Mouse (Mus musculus): ENCODE data around the gene Tcp11l1.

Gene Tcp11l1

GRCm38 (mm10) chr2:104712486-104712809, 479 bp upstream of the Tcp11l1 start:
- CTCF ChIA-PET, result no interaction called here

GRCm38 (mm10) chr2:104710670-104711370, 1.1 kb downstream of the Tcp11l1 start:
- CTCF ChIA-PET, result no interaction called here

- CTCF ChIA-PET, result no interaction called here
These were observed 2.1 kb downstream of the Tcp11l1 start for GRCm38 (mm10) chr2:104709786-104710337.

GRCm38 (mm10) chr2:104704355-104704754, 7.6 kb downstream of the Tcp11l1 start:
- CTCF ChIA-PET, result interaction anchor here (0.6 kb wide), 1 partner anchor 48 kb away, joined by 3 read pairs; no protein-coding TSS in a partner anchor

GRCm38 (mm10) chr2:104703158-104703557, 8.8 kb downstream of the Tcp11l1 start:
- CTCF ChIA-PET, result no interaction called here

- CTCF ChIA-PET, result no interaction called here
These were observed 12.3 kb downstream of the Tcp11l1 start for GRCm38 (mm10) chr2:104699659-104700058.

GRCm38 (mm10) chr2:104692551-104692950, 19.4 kb downstream of the Tcp11l1 start:
- CTCF ChIA-PET, result no interaction called here

GRCm38 (mm10) chr2:104690720-104691119, 21.2 kb downstream of the Tcp11l1 start:
- CTCF ChIA-PET, result no interaction called here

- CTCF ChIA-PET, result no interaction called here
These were observed 23.2 kb downstream of the Tcp11l1 start for GRCm38 (mm10) chr2:104688724-104689123.

GRCm38 (mm10) chr2:104688321-104688720, 23.6 kb downstream of the Tcp11l1 start:
- CTCF ChIA-PET, result no interaction called here

GRCm38 (mm10) chr2:104687261-104687660, 24.7 kb downstream of the Tcp11l1 start:
- CTCF ChIA-PET, result interaction anchor here (0.6 kb wide), 1 partner anchor 1273 kb away, joined by 3 read pairs; no protein-coding TSS in a partner anchor

GRCm38 (mm10) chr2:104685418-104685817, 26.6 kb downstream of the Tcp11l1 start:
- CTCF ChIA-PET, result no interaction called here

- CTCF ChIA-PET, result no interaction called here
These were observed 27.2 kb downstream of the Tcp11l1 start for GRCm38 (mm10) chr2:104684771-104685170.

- CTCF ChIA-PET, result no interaction called here
These were observed 34.6 kb downstream of the Tcp11l1 start for GRCm38 (mm10) chr2:104677326-104677725.

GRCm38 (mm10) chr2:104671724-104672123, 40.2 kb downstream of the Tcp11l1 start:
- CTCF ChIA-PET, result no interaction called here

- CTCF ChIA-PET, result interaction anchor here (0.6 to 0.7 kb wide), 2 partner anchors 13 to 281 kb away, joined by 3 to 5 read pairs; no protein-coding TSS in a partner anchor
These were observed 42.7 kb downstream of the Tcp11l1 start for GRCm38 (mm10) chr2:104669122-104669804.

GRCm38 (mm10) chr2:104663372-104664100, 48.4 kb downstream of the Tcp11l1 start:
- CTCF ChIA-PET, result no interaction called here

GRCm38 (mm10) chr2:104658659-104659058, 53.3 kb downstream of the Tcp11l1 start:
- CTCF ChIA-PET, result no interaction called here

GRCm38 (mm10) chr2:104615985-104616711, 95.8 kb downstream of the Tcp11l1 start:
- CTCF ChIA-PET, result interaction anchor here (0.5 kb wide), 1 partner anchor 172 kb away, joined by 3 read pairs; no protein-coding TSS in a partner anchor

- CTCF ChIA-PET, result no interaction called here
These were observed 97.2 kb downstream of the Tcp11l1 start for GRCm38 (mm10) chr2:104614786-104615185.

Measured in spleen, embryonic (tissue).